Mouse (Mus musculus) frontal cortex, postnatal 36 days (tissue): ENCODE measurements at regions not wholly inside any gene's neighbourhood (a gene's known extent, or its start where the extent isn't known, plus 50 kb on each side); places are given as distances from the start of the nearest gene placed in this dataset.
"Not testable (repeated sequence)": the region's sequence is repeated elsewhere in the genome, so short reads cannot be mapped to it uniquely, and the experiment has no call there.

ENCODE experiments used
- DNase-seq, 2 experiments: peaks; one replicate each; pipeline ENCODE4 v3.0.0; 2022; ENCODE audit warnings: low spot score in 2 of 2

GRCm38 (mm10) chr1:96626271-96626670 lies 245.7 kb downstream of the Slco4c1 start:
- DNase-seq = no peak

- not testable (repeated sequence) for DNase-seq
Observed at GRCm38 (mm10) chr1:96625326-96625725, 246.6 kb downstream of the Slco4c1 start.

- no peak for DNase-seq
Observed at GRCm38 (mm10) chr1:96596141-96596540, 275.8 kb downstream of the Slco4c1 start.

GRCm38 (mm10) chr1:96569281-96569680 lies 302.7 kb downstream of the Slco4c1 start:
- DNase-seq = no peak

- DNase-seq = no peak
Observed at GRCm38 (mm10) chr1:96563279-96563910, 308.6 kb downstream of the Slco4c1 start.

GRCm38 (mm10) chr1:96556258-96556657 lies 315.7 kb downstream of the Slco4c1 start:
- DNase-seq = no peak

GRCm38 (mm10) chr1:96519347-96519746 lies 352.6 kb downstream of the Slco4c1 start:
- DNase-seq = no peak

GRCm38 (mm10) chr1:96501007-96501406 lies 371.0 kb downstream of the Slco4c1 start:
- no peak for DNase-seq

GRCm38 (mm10) chr1:96482816-96483215 lies 389.2 kb downstream of the Slco4c1 start:
- no peak for DNase-seq

GRCm38 (mm10) chr1:96450852-96451251 lies 421.1 kb downstream of the Slco4c1 start:
- DNase-seq = no peak

- no peak for DNase-seq
Observed at GRCm38 (mm10) chr1:96445215-96445614, 426.8 kb downstream of the Slco4c1 start.

- DNase-seq = no peak
Observed at GRCm38 (mm10) chr1:96433057-96433456, 438.9 kb downstream of the Slco4c1 start.

- DNase-seq = no peak
Observed at GRCm38 (mm10) chr1:96423481-96423880, 448.5 kb downstream of the Slco4c1 start.

- DNase-seq = no peak
Observed at GRCm38 (mm10) chr1:96410837-96411612, 460.9 kb downstream of the Slco4c1 start.

GRCm38 (mm10) chr1:96397982-96398381 lies 474.0 kb downstream of the Slco4c1 start:
- DNase-seq = no peak

- DNase-seq = no peak
Observed at GRCm38 (mm10) chr1:96388417-96388816, 483.6 kb downstream of the Slco4c1 start.

GRCm38 (mm10) chr1:96385916-96386315 lies 486.1 kb downstream of the Slco4c1 start:
- no peak for DNase-seq

GRCm38 (mm10) chr1:96362713-96363441 lies 509.1 kb downstream of the Slco4c1 start:
- DNase-seq = no peak

- DNase-seq = no peak
Observed at GRCm38 (mm10) chr1:96347231-96347630, 524.7 kb downstream of the Slco4c1 start.

GRCm38 (mm10) chr1:96346465-96347002 lies 525.4 kb downstream of the Slco4c1 start:
- no peak for DNase-seq

GRCm38 (mm10) chr1:96315721-96316120 lies 556.2 kb downstream of the Slco4c1 start:
- DNase-seq = no peak

GRCm38 (mm10) chr1:96301238-96301637 lies 570.7 kb downstream of the Slco4c1 start:
- DNase-seq = no peak
